Comparison of ENCODE assay signal across 8 mouse cellular contexts in the genomic region with DNA sequence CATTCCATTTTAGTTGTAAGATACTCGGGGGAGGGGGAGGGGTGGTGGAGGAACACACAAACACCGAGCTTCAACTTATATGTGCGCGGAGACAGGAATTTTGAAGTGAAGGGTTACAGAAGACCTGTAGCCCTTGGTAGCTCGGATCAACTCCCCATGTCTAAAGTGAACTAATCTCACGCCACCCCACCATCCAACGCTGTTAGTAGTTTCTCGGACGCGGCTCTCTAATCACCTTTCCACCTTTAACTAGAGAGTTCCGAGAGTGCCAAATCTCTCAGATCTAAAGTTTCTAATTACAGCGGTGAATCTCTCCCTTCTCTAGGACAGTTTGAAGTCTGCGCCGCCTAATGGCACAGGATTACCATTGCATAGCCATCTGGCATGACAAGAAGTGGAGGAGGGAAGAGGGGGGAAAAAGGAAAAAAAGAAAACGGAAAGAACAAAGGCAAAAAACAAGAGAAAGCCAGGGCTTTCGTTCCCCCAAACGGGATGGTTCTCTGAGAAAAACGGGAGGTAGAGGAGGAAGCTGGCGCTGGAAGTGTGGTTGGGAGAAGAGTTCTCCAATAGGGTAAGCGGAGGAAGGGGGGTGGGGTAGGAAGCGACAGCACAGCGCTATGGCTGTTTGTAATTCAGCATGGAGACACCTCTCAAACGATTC. TPM values are rescaled to one million over a fixed set of nuclear protein-coding genes. Genes with fewer than 3 reads are reported as not detected.
A peak's percentile ranks its signal among the peaks of the same experiment; 100 is the strongest.
DNase-seq lines count a peak whose midpoint lies in the region; ATAC-seq and TF ChIP-seq lines count a peak whose summit lies in the region.

No protein-coding gene starts in this region.

- no peak for TF ChIP-seq CTCF in ES-Bruce4 (IDR thresholded peaks at IDR 0.05; ENCODE audit: low read depth, low read length)
- TF ChIP-seq CTCF in heart, postnatal 0 days (IDR thresholded peaks at IDR 0.05; ENCODE audit: low read depth): peak; percentile 50

- 17% methylated on average over 23 of the region's 23 CpGs for WGBS in heart, postnatal 0 days
- WGBS in liver, embryonic 15.5 days (ENCODE audit: insufficient replicate concordance): 17% methylated on average over 23 of the region's 23 CpGs
- 20% methylated on average over 23 of the region's 23 CpGs for WGBS in neural tube, embryonic 12.5 days

- H3K27ac ChIP-seq in ES-Bruce4 (ENCODE audit: insufficient read depth, low read length): peak overlapping the region; percentile 85
- peak overlapping the region; percentile 35; the same call in 1 of the 2 replicates for H3K27ac ChIP-seq in brown adipose tissue, adult 24 weeks (replicated peaks; ENCODE audit: low read depth, low read length)
- peak overlapping the region; percentile 84 for H3K27ac ChIP-seq in heart, postnatal 0 days (ENCODE audit: low read depth)
- H3K27ac ChIP-seq in liver, embryonic 15.5 days (replicated peaks): peak overlapping the region; percentile 81
- no peak overlapping the region for H3K27ac ChIP-seq in neural tube, embryonic 12.5 days

- no peak for TF ChIP-seq EP300 in ES-Bruce4 (IDR thresholded peaks at IDR 0.05; ENCODE audit: insufficient read depth, low read depth, low read length)
- no peak for TF ChIP-seq EP300 in heart, postnatal 0 days (IDR thresholded peaks at IDR 0.05; ENCODE audit: low read depth)

- no peaks in the 10 kb centered on the region for H3K36me3 ChIP-seq in ES-Bruce4 (ENCODE audit: control insufficient read depth, insufficient read depth, low read length, poor library complexity, severe bottlenecking)
- no peaks in the 10 kb centered on the region for H3K36me3 ChIP-seq in heart, postnatal 0 days (replicated peaks; ENCODE audit: control insufficient read depth, insufficient read depth, low read length)
- no peaks in the 10 kb centered on the region for H3K36me3 ChIP-seq in liver, embryonic 15.5 days (replicated peaks)
- no peaks in the 10 kb centered on the region for H3K36me3 ChIP-seq in neural tube, embryonic 12.5 days

- H3K27me3 ChIP-seq in ES-Bruce4 (ENCODE audit: control insufficient read depth, insufficient read depth, low read length, poor library complexity, severe bottlenecking): no peaks in the 10 kb centered on the region
- H3K27me3 ChIP-seq in heart, postnatal 0 days (ENCODE audit: control insufficient read depth, insufficient read depth, low read length): no peaks in the 10 kb centered on the region
- no peaks in the 10 kb centered on the region for H3K27me3 ChIP-seq in liver, embryonic 15.5 days
- H3K27me3 ChIP-seq in neural tube, embryonic 12.5 days (replicated peaks): no peaks in the 10 kb centered on the region

- H3K4me1 ChIP-seq in ES-Bruce4 (ENCODE audit: control insufficient read depth, insufficient read depth, low read length): no peaks in the 10 kb centered on the region
- no peaks in the 10 kb centered on the region for H3K4me1 ChIP-seq in brown adipose tissue, adult 24 weeks (ENCODE audit: control insufficient read depth, insufficient read depth, insufficient read length, low read length)
- H3K4me1 ChIP-seq in heart, postnatal 0 days (ENCODE audit: control insufficient read depth, insufficient read depth): no peaks in the 10 kb centered on the region
- peaks cover 4% of the 10 kb centered on the region for H3K4me1 ChIP-seq in liver, embryonic 15.5 days (replicated peaks)
- no peaks in the 10 kb centered on the region for H3K4me1 ChIP-seq in neural tube, embryonic 12.5 days

- H3K9me3 ChIP-seq in ES-Bruce4 (replicated peaks; ENCODE audit: control insufficient read depth, insufficient read depth, low read length, poor library complexity, severe bottlenecking): no peaks in the 10 kb centered on the region
- H3K9me3 ChIP-seq in heart, postnatal 0 days (replicated peaks; ENCODE audit: control insufficient read depth, low read length): no peaks in the 10 kb centered on the region
- H3K9me3 ChIP-seq in liver, embryonic 15.5 days (replicated peaks): no peaks in the 10 kb centered on the region
- H3K9me3 ChIP-seq in neural tube, embryonic 12.5 days: no peaks in the 10 kb centered on the region

- H3K9ac ChIP-seq in ES-Bruce4 (ENCODE audit: low read depth, poor library complexity, severe bottlenecking): peak overlapping the region; percentile 74
- H3K9ac ChIP-seq in heart, postnatal 0 days (replicated peaks; ENCODE audit: low read depth, low read length): peak overlapping the region; percentile 38
- peak overlapping the region; percentile 52 for H3K9ac ChIP-seq in liver, embryonic 15.5 days
- no peak overlapping the region for H3K9ac ChIP-seq in neural tube, embryonic 12.5 days

- peak overlapping the region; percentile 94 for H3K4me3 ChIP-seq in ES-Bruce4 (ENCODE audit: low read depth, low read length)
- peak overlapping the region; percentile 72 for H3K4me3 ChIP-seq in brown adipose tissue, adult 24 weeks (ENCODE audit: insufficient read depth, low read depth, low read length)
- H3K4me3 ChIP-seq in heart, postnatal 0 days (ENCODE audit: low read depth, low read length): peak overlapping the region; percentile 64
- H3K4me3 ChIP-seq in liver, embryonic 15.5 days (replicated peaks): peak overlapping the region; percentile 63
- peak overlapping the region; percentile 41 for H3K4me3 ChIP-seq in neural tube, embryonic 12.5 days

- peak; percentile 78 for ATAC-seq in erythroid progenitor cell, adult 5-6 weeks (replicated peaks; ENCODE audit: low FRiP score, poor library complexity, severe bottlenecking)
- ATAC-seq in heart, postnatal 0 days (ENCODE audit: insufficient read depth, low read depth): peak; percentile 79
- ATAC-seq in liver, embryonic 15.5 days (ENCODE audit: insufficient read depth): peak; percentile 73
- peak; percentile 87 for ATAC-seq in neural tube, embryonic 12.5 days (ENCODE audit: low FRiP score, low read depth)

- DNase-seq in heart, postnatal 0 days (ENCODE audit: low spot score): peak; percentile 63
- peak; percentile 58 to 70 for DNase-seq in kidney, postnatal 4 days
- peak; percentile 71 for DNase-seq in thymus, postnatal 0 days (ENCODE audit: low spot score)

- no peak for TF ChIP-seq POLR2A in ES-Bruce4 (IDR thresholded peaks at IDR 0.05; ENCODE audit: insufficient read depth, low read length)

- peak overlapping the region; percentile 67 for H3K4me2 ChIP-seq in heart, postnatal 0 days (ENCODE audit: low read depth, low read length)
- peak overlapping the region; percentile 71 for H3K4me2 ChIP-seq in liver, embryonic 15.5 days
- peak overlapping the region; percentile 59 for H3K4me2 ChIP-seq in neural tube, embryonic 12.5 days (replicated peaks)

RNA-seq across cellular contexts. Expression of a gene that starts 0.7 kb away (rescaled TPM):
- 23.2 and 28.0 TPM in 2 replicates for polyA plus RNA-seq in ES-Bruce4 (2011; ENCODE audit: insufficient read depth, insufficient read length, low read depth, missing spikeins)
- polyA plus RNA-seq in brown adipose tissue, adult 24 weeks (2012; ENCODE audit: insufficient read depth, insufficient read length, missing spikeins): 47.0 and 77.1 TPM in 2 replicates
- 32.8 and 36.0 TPM in 2 replicates for total RNA-seq in erythroid progenitor cell, adult 5-6 weeks (2015; ENCODE audit: low replicate concordance)
- 14.5 and 21.3 TPM in 2 replicates for total RNA-seq in erythroid progenitor cell, adult 5-6 weeks (2017; ENCODE audit: low replicate concordance)
- total RNA-seq in heart, postnatal 0 days (2014; rRNA removed; ENCODE audit: low replicate concordance): 0.19 TPM in 1 of 2 replicates, not detected in the other
- 15.1 and 15.4 TPM in 2 replicates for polyA plus RNA-seq in heart, postnatal 0 days (2015; fragmentation: Nextera tagmentation; extraction: Ambion mirVana)
- 11.4 and 13.1 TPM in 2 replicates for polyA plus RNA-seq in liver, embryonic 15.5 days (2015; fragmentation: Nextera tagmentation; extraction: Ambion mirVana)
- polyA plus RNA-seq in neural tube, embryonic 12.5 days (2016; fragmentation: Nextera tagmentation; extraction: Ambion mirVana): 19.4 and 20.0 TPM in 2 replicates
- 33.6 and 33.7 TPM in 2 replicates for polyA plus RNA-seq in thymus, postnatal 0 days (2015; fragmentation: Nextera tagmentation; extraction: Ambion mirVana)

Comparison
In these comparisons a context has a peak if more than half of its experiments do, and no peak if none do; other contexts are left out.
1. H3K4me3 ChIP-seq: peak in every context shown above with its lines; median percentile 94 in ES-Bruce4; 72 in brown adipose tissue, adult 24 weeks; 64 in heart, postnatal 0 days; 63 in liver, embryonic 15.5 days; 41 in neural tube, embryonic 12.5 days.